Mouse (Mus musculus): ENCODE results near the gene Duox2. TPM values are rescaled to one million over a fixed set of nuclear protein-coding genes. Genes with fewer than 3 reads are reported as not detected.

Gene Duox2
- polyA plus RNA-seq (2014; fragmentation: Illumina TruSeq; extraction: RNeasy Lipid Tissue Mini Kit (QIAGEN cat#74804); ENCODE audit: low read depth, low replicate concordance): not detected

GRCm38 (mm10) chr2:122298096-122298499 lies at the start of gene Duox2:
Gene Duox2, minus strand, starts transcription at chr2:122298449.

GRCm38 (mm10) chr2:122315372-122315771 lies 17.1 kb upstream of the Duox2 start, which contains the start of gene Duox1:
Gene Duox1, plus strand, starts transcription at chr2:122315672.

GRCm38 (mm10) chr2:122313536-122313935 lies 15.3 kb upstream of the Duox2 start, which contains the start of gene Duoxa1:
Gene Duoxa1, minus strand, starts transcription at chr2:122313730.

GRCm38 (mm10) chr2:122298596-122299490 lies 594 bp upstream of the Duox2 start, which contains the start of gene Duoxa2:
Gene Duoxa2, plus strand, starts transcription at chr2:122298900.

GRCm38 (mm10) chr2:122234611-122235288 lies 63.5 kb downstream of the Duox2 start, which contains the start of gene Sord:
Gene Sord, plus strand, starts transcription at chr2:122234749.

Other genes with a start within 250 kb of the Duox2 start
- gene Spg11, start 180.1 kb downstream of the Duox2 start, polyA plus RNA-seq (2014; fragmentation: Illumina TruSeq; extraction: RNeasy Lipid Tissue Mini Kit (QIAGEN cat#74804); ENCODE audit: low read depth, low replicate concordance): 11.1 TPM
- 6,416 TPM for gene B2m, start 150.8 kb downstream of the Duox2 start, polyA plus RNA-seq (2014; fragmentation: Illumina TruSeq; extraction: RNeasy Lipid Tissue Mini Kit (QIAGEN cat#74804); ENCODE audit: low read depth, low replicate concordance)
- gene Trim69, start 137.7 kb downstream of the Duox2 start, polyA plus RNA-seq (2014; fragmentation: Illumina TruSeq; extraction: RNeasy Lipid Tissue Mini Kit (QIAGEN cat#74804); ENCODE audit: low read depth, low replicate concordance): not detected
- gene Patl2, start 112.3 kb downstream of the Duox2 start, polyA plus RNA-seq (2014; fragmentation: Illumina TruSeq; extraction: RNeasy Lipid Tissue Mini Kit (QIAGEN cat#74804); ENCODE audit: low read depth, low replicate concordance): not detected
- not detected for gene Terb2, start 112.2 kb downstream of the Duox2 start, polyA plus RNA-seq (2014; fragmentation: Illumina TruSeq; extraction: RNeasy Lipid Tissue Mini Kit (QIAGEN cat#74804); ENCODE audit: low read depth, low replicate concordance)
- gene Sord, start 63.7 kb downstream of the Duox2 start, polyA plus RNA-seq (2014; fragmentation: Illumina TruSeq; extraction: RNeasy Lipid Tissue Mini Kit (QIAGEN cat#74804); ENCODE audit: low read depth, low replicate concordance): 52.1 TPM
- gene Duoxa2, start 451 bp upstream of the Duox2 start, polyA plus RNA-seq (2014; fragmentation: Illumina TruSeq; extraction: RNeasy Lipid Tissue Mini Kit (QIAGEN cat#74804); ENCODE audit: low read depth, low replicate concordance): not detected
- not detected for gene Duoxa1, start 15.3 kb upstream of the Duox2 start, polyA plus RNA-seq (2014; fragmentation: Illumina TruSeq; extraction: RNeasy Lipid Tissue Mini Kit (QIAGEN cat#74804); ENCODE audit: low read depth, low replicate concordance)
- gene Duox1, start 17.2 kb upstream of the Duox2 start, polyA plus RNA-seq (2014; fragmentation: Illumina TruSeq; extraction: RNeasy Lipid Tissue Mini Kit (QIAGEN cat#74804); ENCODE audit: low read depth, low replicate concordance): not detected
- not detected for gene Shf, start 70.7 kb upstream of the Duox2 start, polyA plus RNA-seq (2014; fragmentation: Illumina TruSeq; extraction: RNeasy Lipid Tissue Mini Kit (QIAGEN cat#74804); ENCODE audit: low read depth, low replicate concordance)
- gene Slc28a2, start 128.0 kb upstream of the Duox2 start, polyA plus RNA-seq (2014; fragmentation: Illumina TruSeq; extraction: RNeasy Lipid Tissue Mini Kit (QIAGEN cat#74804); ENCODE audit: low read depth, low replicate concordance): 1.9 TPM
- gene Gm14085, start 186.5 kb upstream of the Duox2 start, polyA plus RNA-seq (2014; fragmentation: Illumina TruSeq; extraction: RNeasy Lipid Tissue Mini Kit (QIAGEN cat#74804); ENCODE audit: low read depth, low replicate concordance): not detected